Mouse (Mus musculus): ENCODE measurements at regions not wholly inside any gene's neighbourhood (a gene's known extent, or its start where the extent isn't known, plus 50 kb on each side); places are given as distances from the start of the nearest gene placed in this dataset.

DNA sequence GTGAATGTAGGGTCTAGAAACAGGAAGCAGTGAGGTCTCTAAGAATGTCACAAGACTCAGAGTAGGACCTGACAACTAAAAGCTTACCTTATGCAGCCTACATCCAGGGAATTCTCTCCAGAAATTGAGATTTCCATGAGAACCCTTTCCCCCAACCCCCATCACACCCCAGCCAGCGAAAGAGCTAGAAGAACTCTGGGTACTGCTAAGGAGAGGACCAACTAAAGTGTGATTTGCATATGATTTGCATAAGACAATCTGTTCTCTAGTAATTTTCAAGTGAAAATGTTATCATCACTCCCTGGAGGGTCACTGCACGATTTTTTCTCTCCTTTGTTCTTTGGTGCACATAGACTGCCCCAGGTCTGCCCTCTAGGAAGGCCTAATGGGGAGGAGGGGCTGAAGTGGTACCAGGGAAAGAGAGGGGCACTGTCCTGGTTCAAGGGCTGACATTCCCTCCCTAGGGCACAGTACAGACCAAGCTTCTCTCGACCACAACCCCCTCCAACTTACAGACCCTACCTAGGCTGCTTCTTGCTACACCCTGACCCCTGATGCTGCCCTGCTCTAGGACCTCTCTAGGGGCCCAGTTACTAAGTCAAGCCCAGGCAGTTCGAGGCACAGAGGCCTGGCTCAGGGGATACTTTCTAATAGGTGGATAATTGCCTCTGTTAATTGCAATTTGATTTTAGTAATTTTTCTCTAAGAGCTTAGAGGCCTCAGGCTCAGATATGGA lies 77.4 kb upstream of the Pja1 start:
- DNase-seq (ENCODE audit: low spot score), result no peak

DNA sequence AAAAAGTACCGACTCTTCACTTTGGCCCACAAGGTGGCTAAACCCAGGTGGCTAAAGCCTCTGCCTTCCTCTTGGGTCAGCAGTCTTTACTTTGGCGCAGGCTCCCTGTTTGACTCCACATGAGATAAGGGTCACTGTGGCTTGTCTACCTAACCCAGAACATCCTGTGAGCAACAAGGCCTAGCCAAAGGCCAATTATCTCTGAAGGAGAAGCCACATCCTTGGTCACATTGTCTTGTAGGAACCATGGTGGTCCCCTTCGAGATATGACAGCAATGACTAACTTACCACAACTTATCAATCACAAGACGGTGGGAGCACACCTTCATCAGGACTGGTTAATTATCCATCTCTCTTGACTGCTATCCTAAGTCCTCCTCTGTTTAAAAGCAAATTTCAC lies 73.3 kb upstream of the Pja1 start:
- no peak for DNase-seq (ENCODE audit: low spot score)

DNA sequence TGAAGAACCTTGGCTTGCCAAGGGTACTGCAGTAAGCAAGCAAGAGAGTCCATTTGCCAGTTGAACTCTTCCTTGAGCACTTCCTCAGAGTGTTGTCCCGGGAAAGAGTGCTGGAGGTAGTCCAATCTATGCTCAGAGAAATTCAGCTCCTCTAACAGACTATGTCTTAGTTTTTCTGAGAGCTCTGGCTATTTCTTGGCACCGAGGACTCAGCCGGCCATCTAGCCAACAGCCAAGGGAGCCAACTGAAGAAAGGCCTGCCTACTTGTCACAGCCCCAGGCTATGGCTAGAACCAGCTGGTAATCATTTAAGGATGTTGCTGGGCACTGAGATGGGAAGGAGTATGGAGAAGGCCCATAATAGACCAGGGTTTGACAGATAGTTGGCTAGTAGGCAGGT lies 70.8 kb upstream of the Pja1 start:
- DNase-seq (ENCODE audit: low spot score), result no peak

DNA sequence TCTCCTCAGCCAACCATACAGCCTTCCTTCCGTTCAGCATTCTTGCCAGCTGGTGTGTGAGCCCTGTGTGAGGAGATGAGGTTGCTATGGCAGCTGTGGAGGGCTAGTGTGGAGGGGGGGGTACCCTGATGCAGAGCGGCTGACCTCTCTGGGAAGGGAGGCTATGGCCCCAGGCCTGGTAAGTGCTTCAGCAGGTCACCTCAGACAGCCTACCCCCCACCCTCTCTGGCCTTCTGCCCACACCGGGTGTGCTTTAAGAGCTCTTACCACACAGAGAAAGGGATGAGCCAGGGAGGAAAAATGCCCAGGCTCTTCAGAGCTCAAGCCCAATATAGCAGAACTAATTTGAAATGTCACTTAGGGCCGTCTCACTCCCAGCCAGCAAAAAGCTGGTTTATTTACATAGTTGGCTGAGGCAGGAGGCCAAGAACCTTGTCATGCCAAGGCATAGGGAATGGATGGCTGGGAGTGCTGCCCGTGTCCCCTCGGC lies 69.1 kb upstream of the Pja1 start:
- no peak for DNase-seq (ENCODE audit: low spot score)

DNA sequence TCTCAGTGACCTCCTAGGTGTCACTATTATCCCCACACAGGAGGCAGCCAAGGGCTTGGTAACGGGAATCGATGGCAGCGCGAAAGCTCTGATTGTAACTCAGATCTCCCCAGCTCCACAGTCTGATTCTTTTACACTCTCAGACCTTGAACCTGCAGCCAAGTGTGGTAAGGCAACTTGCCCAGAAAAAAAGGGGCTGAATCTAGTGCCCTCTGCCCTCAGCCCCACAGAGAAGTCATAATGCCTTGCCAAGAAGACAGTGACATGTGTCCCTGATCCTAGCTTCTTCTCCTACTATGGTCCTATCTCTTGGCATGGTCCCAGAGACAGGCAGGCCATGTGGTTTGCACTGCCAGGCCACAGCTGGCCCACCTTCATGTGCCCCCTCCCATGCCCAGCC lies 68.6 kb upstream of the Pja1 start:
- DNase-seq (ENCODE audit: low spot score), result no peak

DNA sequence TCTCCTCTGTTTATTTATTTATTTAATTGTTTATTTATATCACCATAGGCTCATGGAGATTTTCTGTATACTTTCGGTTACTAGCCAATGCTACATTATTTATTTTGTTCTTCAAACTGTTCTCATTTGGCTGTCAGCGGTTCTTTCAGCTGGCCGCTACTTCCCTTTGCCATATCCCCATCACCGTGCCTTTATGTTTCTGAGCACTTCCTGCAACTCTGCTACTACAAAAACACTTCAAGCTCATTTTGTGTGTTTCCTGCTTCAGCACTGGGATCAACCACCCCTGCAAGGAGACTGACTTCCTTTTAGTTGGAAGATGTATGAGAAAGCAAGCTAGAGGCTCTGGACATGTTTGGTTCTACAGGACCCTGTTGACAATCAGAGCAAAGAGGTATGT lies 66.7 kb upstream of the Pja1 start:
- no peak for DNase-seq (ENCODE audit: low spot score)

DNA sequence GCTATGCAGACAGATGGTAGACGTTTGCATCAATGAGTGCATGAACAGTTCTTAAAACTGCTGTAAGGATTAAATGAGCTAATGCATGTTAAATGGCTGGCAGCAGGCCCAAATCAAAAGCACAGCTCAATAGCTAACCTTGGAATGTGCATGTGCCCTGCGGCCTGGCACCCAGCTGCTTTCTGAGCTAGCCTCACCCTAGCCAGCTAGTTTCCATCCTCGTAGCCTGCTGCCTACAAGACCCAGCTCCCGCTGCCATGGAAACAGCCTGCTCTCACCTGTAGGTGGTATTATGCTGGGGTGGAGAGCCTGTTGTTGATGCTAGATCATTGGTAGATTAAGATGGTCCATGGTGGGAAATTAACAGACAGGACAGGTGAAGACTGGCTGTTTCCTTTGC lies 63.8 kb upstream of the Pja1 start:
- no peak for DNase-seq (ENCODE audit: low spot score)

DNA sequence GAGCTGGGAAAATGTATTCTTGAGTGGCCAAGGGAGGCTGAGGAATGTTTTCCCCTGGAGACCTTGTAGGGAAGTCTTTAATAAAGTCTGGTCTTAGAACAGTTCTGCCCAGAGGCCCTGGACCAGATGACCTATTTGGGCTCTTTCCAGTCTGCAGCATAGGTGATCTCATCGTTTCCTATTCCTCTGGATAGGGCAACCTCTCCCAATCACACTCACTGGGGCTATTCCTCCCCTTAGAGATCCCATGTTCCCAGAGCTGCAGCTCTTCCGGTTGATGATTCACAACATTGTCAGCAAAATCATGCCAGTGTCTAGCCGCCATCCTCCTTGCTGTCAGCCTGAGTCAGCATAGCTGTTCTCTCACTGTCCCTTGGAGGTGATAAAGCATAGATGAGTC lies 60.1 kb upstream of the Pja1 start:
- DNase-seq (ENCODE audit: low spot score), result no peak

DNA sequence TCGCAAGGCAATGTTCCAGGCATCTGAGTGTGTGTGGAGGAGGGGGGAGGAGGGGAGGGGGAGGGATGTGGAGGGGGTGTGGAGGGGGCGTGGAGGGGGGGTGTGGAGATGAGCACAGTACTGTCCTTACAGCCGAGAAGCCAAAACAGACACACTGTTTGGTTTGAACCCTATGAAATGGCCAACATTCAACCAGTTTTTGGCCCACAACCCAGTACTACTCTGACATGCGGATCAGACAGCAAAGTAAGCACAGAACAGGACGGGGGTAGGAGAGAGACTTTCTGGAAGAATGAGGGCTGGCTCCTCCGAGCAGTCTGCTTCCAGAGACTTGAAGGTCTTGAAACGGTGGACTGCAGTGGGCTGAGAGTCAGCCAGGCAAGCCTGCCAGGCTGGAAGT lies 59.4 kb upstream of the Pja1 start:
- no peak for DNase-seq (ENCODE audit: low spot score)

DNA sequence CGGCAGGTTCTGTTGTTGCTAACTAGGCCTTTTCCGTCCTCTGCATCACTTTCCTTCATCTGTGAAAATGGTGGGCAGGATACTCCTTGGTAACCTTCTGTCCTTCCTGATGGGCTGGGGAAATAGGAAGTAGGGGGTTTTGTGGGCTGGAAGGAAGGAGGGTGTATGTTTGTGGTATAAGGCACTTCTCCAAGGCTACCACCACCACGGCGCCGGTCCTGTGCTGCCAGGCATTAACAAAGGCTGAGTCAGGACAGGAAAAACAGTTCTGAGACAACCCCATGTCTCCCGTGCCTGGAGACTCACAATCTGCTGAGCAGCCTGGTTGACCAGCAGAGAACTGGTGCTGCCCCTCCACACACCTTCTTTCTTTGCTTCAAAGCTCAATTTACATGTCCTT lies 52.2 kb upstream of the Pja1 start:
- DNase-seq (ENCODE audit: low spot score), result no peak

DNA sequence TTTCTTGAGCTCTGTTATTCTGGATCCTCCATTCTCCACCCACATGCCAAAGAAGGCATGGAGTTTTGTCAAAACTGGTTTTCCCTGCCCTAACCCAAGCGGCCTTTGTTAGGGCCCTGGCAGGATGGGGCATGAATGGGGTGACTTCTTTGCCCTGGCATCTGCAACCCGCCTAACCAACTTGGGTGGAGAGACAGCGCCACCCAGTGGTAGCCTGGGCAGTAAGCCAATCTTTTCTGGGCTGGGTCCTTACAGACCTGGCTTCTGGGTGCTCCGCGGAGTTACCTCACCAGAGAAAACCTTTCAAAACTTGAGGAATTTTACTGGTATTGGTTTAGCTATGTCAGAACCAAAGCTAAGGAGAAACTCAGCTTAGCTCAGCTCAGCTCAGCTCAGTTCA lies 51.8 kb upstream of the Pja1 start:
- DNase-seq (ENCODE audit: low spot score), result peak; percentile 21

DNA sequence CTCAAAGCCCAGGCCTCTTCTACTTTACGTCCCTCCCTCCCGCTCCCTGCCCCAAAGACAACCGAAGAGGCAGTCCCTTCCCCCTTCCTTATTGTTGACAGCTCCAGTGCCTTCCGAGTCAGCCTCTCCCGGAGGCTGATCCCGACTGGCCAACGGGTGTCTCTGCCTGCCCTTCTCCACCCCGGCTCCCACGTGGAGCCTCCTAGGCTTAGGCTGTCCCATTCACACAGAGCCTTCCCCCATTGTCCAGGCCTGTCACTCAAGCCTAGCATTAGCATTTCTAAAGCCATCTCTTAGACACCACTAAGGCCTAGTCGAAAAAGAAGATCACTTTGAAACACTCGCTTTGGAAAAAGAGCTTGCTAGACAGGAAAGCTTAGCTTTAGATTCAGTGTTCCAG lies 51.2 kb upstream of the Pja1 start:
- DNase-seq (ENCODE audit: low spot score), result no peak

DNA sequence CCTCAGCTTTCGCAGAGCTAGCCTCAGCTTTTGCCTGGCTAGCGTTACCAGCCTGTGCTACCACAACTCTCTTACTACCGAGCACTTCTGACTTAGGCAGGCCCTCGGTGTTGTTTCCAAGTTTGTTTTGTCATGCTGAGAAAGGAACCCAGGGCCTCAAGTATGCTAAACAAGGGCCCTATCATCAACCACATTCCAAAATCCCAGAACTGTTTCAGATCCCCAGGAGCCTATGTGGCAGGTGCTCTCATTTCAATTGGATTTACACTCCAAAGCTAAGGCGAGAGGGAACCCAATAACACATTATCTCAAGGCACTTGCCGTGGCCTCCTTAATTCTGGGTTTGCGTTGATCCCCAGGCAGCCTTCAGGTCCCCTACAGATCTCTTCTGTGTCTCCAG lies 50.8 kb upstream of the Pja1 start:
- no peak for DNase-seq (ENCODE audit: low spot score)
